Comparison of ENCODE assay signal across 23 mouse cellular contexts in genomic region chrX:167334571-167334970, GRCm38 (mm10). TPM values are rescaled to one million over a fixed set of nuclear protein-coding genes. Genes with fewer than 3 reads are reported as not detected.
"Had no signal": no experiment of that assay in that cellular context is flagged by ENCODE, and none has a peak within 500 bp of the region (broad histone marks: within the 10 kb centered on the region; RNA-seq: fewer than 3 reads in every experiment).

No protein-coding gene starts in this region.

- H3K4me3 ChIP-seq: intestine, embryonic 15.5 days; kidney, embryonic 15.5 days; limb, embryonic 10.5 days; limb, embryonic 13.5 days; liver, embryonic 12.5 days; liver, embryonic 15.5 days; lung, embryonic 15.5 days; midbrain, embryonic 12.5 days; midbrain, embryonic 15.5 days; myocyte; neural tube, embryonic 13.5 days had no signal

- DNase-seq: kidney, adult 11 months; kidney, adult 8-10 months; kidney, postnatal 10 days; kidney, postnatal 36 days; liver; lung, adult 18-20 months; lung, postnatal 10 days; lung, postnatal 4 days; thymus, adult 2 months; thymus, postnatal 14 days; thymus, postnatal 4 days had no signal

- ATAC-seq: intestine, embryonic 15.5 days; liver, embryonic 12.5 days; midbrain, embryonic 15.5 days had no signal

- H3K4me1 ChIP-seq: intestine, embryonic 15.5 days; kidney, embryonic 15.5 days; limb, embryonic 10.5 days; limb, embryonic 13.5 days; liver, embryonic 15.5 days; lung, embryonic 15.5 days; midbrain, embryonic 12.5 days; midbrain, embryonic 15.5 days; neural tube, embryonic 13.5 days had no signal

- H3K27ac ChIP-seq: intestine, embryonic 15.5 days; kidney, embryonic 15.5 days; limb, embryonic 10.5 days; limb, embryonic 13.5 days; liver, embryonic 12.5 days; liver, embryonic 15.5 days; lung, embryonic 15.5 days; midbrain, embryonic 12.5 days; midbrain, embryonic 15.5 days; neural tube, embryonic 13.5 days; stomach, postnatal 0 days had no signal

- H3K36me3 ChIP-seq: intestine, embryonic 15.5 days; kidney, embryonic 15.5 days; limb, embryonic 10.5 days; limb, embryonic 13.5 days; liver, embryonic 12.5 days; liver, embryonic 15.5 days; lung, embryonic 15.5 days; midbrain, embryonic 12.5 days; midbrain, embryonic 15.5 days; neural tube, embryonic 13.5 days had no signal

RNA-seq across cellular contexts. Expression of gene Tlr7, which starts 4.2 kb away (rescaled TPM):
- polyA plus RNA-seq: myocyte had no signal
